Mouse (Mus musculus) erythroblast, embryonic 14.5 days (primary cell): Measurements from ENCODE around the gene Col25a1.

Experiments used
- GATA1 ChIP-seq: IDR thresholded peaks from 2 replicates; pipeline ENCODE4 v1.6.1; 2012; ENCODE audit warnings: low read length, inconsistent platforms, mixed read lengths
- TAL1 ChIP-seq: IDR thresholded peaks from 3 replicates; pipeline ENCODE4 v1.6.1; 2012; ENCODE audit warnings: low read length, inconsistent platforms, mixed read lengths

- no peak for TF ChIP-seq GATA1
- TF ChIP-seq TAL1 = no peak
Measured at GRCm38 (mm10) chr3:130232944-130233343, 101.6 kb downstream of the Col25a1 start.
